28 mouse cellular contexts compared by ENCODE assay signal in the genomic region with DNA sequence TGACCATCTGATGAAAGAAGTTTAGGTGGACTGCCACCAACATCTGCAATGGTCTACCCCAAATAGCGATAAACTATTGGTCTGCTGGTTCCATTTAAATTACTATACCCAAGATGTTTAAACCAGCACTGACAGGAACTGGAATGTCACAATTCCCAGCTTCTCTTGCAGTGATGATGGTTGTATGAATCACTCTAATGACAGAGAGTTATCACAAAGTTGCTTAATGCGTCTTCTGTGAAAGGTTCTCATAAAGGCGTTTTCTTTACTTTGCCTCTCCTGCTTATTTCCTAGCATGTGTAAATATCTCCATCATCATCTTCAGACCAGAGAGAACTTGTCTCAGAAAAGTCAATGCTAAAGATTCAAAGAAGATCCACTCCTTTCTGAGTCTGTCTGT. TPM values are rescaled to one million over a fixed set of nuclear protein-coding genes. Genes with fewer than 3 reads are reported as not detected.
"Had no signal": no experiment of that assay in that cellular context is flagged by ENCODE, and none has a peak within 500 bp of the region (broad histone marks: within the 10 kb centered on the region; RNA-seq: fewer than 3 reads in every experiment).

No protein-coding gene starts in this region.

- H3K36me3 ChIP-seq: heart, embryonic 13.5 days; heart, embryonic 15.5 days; hindbrain, embryonic 13.5 days; hindbrain, embryonic 15.5 days; intestine, embryonic 15.5 days; limb, embryonic 10.5 days; limb, embryonic 12.5 days; liver, embryonic 13.5 days had no signal

- H3K4me2 ChIP-seq: heart, embryonic 11.5 days; heart, embryonic 13.5 days; heart, embryonic 15.5 days; hindbrain, embryonic 13.5 days; hindbrain, embryonic 15.5 days; intestine, embryonic 15.5 days; limb, embryonic 12.5 days; liver, embryonic 11.5 days; liver, embryonic 13.5 days had no signal

- H3K4me3 ChIP-seq: gastrocnemius, adult 2 months; heart, adult 2 months; heart, embryonic 13.5 days; heart, embryonic 15.5 days; hindbrain, embryonic 13.5 days; hindbrain, embryonic 15.5 days; intestine, embryonic 15.5 days; layer of hippocampus, adult 2 months; left cerebral cortex, adult 2 months; limb, embryonic 10.5 days; limb, embryonic 12.5 days; liver, embryonic 13.5 days had no signal

- H3K9ac ChIP-seq: heart, embryonic 13.5 days; heart, embryonic 15.5 days; hindbrain, embryonic 13.5 days; hindbrain, embryonic 15.5 days; intestine, embryonic 15.5 days; limb, embryonic 12.5 days; liver, embryonic 13.5 days had no signal

- H3K27me3 ChIP-seq: heart, embryonic 13.5 days; heart, embryonic 15.5 days; hindbrain, embryonic 13.5 days; hindbrain, embryonic 15.5 days; intestine, embryonic 15.5 days; limb, embryonic 12.5 days; liver, embryonic 13.5 days had no signal

- H3K27ac ChIP-seq: gastrocnemius, adult 2 months; heart, adult 2 months; heart, embryonic 13.5 days; heart, embryonic 15.5 days; hindbrain, embryonic 13.5 days; hindbrain, embryonic 15.5 days; intestine, embryonic 15.5 days; layer of hippocampus, adult 2 months; left cerebral cortex, adult 2 months; limb, embryonic 10.5 days; limb, embryonic 12.5 days; liver, embryonic 13.5 days had no signal

- H3K9me3 ChIP-seq: heart, embryonic 13.5 days; heart, embryonic 15.5 days; hindbrain, embryonic 13.5 days; hindbrain, embryonic 15.5 days; intestine, embryonic 15.5 days; limb, embryonic 10.5 days; limb, embryonic 12.5 days; liver, embryonic 13.5 days had no signal

- DNase-seq: gastrocnemius, adult 2 months; gastrocnemius, postnatal 10 days; gastrocnemius, postnatal 36 days; heart, adult 11 months; heart, adult 2 months; heart, postnatal 14 days; heart, postnatal 36 days; kidney, adult 18-20 months; kidney, adult 8-10 months; kidney, postnatal 10 days; kidney, postnatal 25 days; kidney, postnatal 4 days; liver; liver, embryonic 13.5 days had no signal

- ATAC-seq: inflammation-experienced regulatory T-cells, adult 6 months; intestine, embryonic 15.5 days; intestine, postnatal 0 days had no signal

- H3K4me1 ChIP-seq: heart, embryonic 15.5 days; hindbrain, embryonic 15.5 days; intestine, embryonic 15.5 days; limb, embryonic 10.5 days had no signal

RNA-seq across cellular contexts. Expression of a gene that starts 23.4 kb away (rescaled TPM):
- total RNA-seq: hematopoietic stem cell, adult 5-6 weeks had no signal
